Mouse (Mus musculus) heart, adult 2 months (tissue): Measurements from ENCODE around the gene Cacna1c.

Experiments used
- CTCF ChIP-seq: fragments of 200-600 bp; IDR thresholded peaks from 2 replicates; pipeline ENCODE4 v1.8.1; 2022; ENCODE audit warnings: antibody characterized with exemption, mild to moderate bottlenecking, moderate library complexity
- POLR2A ChIP-seq: fragments of 200-500 bp; IDR thresholded peaks from 2 replicates; pipeline ENCODE4 v1.6.1; 2011; ENCODE audit warnings: mild to moderate bottlenecking, low read depth, low read length, control low read depth; ENCODE audit not compliant: insufficient read depth

- TF ChIP-seq CTCF (no peak), POLR2A (no peak)
These were observed 400.5 kb downstream of the Cacna1c start for GRCm38 (mm10) chr6:118795716-118796115.
